Mouse (Mus musculus) lung, adult 2 months (tissue): ENCODE data around the gene Camta1.

Source experiments
- CTCF ChIP-seq: fragments of 200-500 bp; IDR thresholded peaks from 2 replicates; pipeline ENCODE4 v1.5.1; 2011; ENCODE audit warnings: mild to moderate bottlenecking, low read length, control low read depth; ENCODE audit not compliant: insufficient read depth
- POLR2A ChIP-seq: fragments of 200-500 bp; IDR thresholded peaks from 2 replicates; pipeline ENCODE4 v1.6.1; 2011; ENCODE audit warnings: low read depth, mild to moderate bottlenecking, control low read depth, low read length, borderline replicate concordance; ENCODE audit errors: extremely low read depth

DNA sequence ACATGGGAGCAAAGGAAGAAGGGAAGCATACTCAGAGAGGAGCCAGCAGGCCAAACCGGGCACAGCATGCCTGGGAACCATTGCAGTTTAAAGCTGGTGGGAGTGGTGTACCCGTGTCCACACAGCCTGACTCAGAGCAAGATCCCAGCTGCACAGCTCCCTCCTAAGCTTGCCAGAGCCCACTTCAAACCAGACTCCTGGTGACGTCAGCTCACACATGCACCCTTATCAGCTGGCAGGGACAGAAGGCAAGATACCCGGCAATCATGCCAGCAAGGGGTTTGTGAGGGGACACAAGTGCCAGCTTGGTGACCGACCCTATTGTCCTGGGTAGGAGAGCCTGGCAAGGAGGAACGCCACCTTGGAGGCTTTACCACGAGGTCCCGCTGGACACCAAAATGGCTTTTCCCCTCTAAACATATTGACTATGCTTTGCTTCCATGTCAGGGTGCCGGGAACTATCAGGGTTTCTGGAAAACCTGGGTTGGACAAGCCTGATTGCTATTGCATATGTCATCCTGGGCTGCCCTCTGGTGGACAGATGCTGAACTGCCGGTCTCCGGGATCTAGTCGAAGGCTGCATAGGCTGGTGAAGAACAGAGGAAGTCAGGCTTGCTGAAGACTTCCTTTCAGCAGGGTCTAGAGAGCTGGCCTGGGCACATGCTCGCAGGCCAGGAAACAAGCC, 720.3 kb downstream of the Camta1 start:
- TF ChIP-seq POLR2A, result no peak
- TF ChIP-seq CTCF, result peak; percentile 90
